Mouse (Mus musculus): ENCODE measurements around the gene Ndufb7. TPM values are rescaled to one million over a fixed set of nuclear protein-coding genes. Genes with fewer than 3 reads are reported as not detected.
A peak's percentile ranks its signal among the peaks of the same experiment; 100 is the strongest.

Ndufb7 gene
- polyA plus RNA-seq, 1 experiment from 2014 or later = 325 TPM

DNA sequence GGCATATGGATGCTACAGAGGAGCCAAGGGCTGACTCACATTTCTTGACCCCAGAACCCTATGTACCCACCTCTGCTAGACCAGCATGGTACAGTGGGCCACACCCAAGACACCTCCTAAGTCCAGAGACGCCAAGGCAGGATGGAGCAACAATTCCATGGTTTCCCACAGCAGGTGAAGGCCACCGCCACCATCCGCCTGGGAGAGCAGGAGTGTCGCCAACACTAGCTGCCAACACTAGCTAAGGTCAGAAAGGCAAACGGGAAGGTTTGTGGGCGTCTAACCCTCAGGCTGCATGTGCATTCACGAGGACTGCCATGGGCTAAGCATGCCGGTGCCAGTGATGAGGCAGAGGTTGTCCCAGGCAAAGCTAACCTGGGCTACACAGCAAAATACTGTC lies 15.8 kb downstream of the Ndufb7 start:
- no peaks in the 10 kb centered on the region for H3K36me3 ChIP-seq (ENCODE audit: control insufficient read depth, insufficient read depth)
- WGBS = 89% methylated on average over 8 of the region's 8 CpGs
- no peaks in the 10 kb centered on the region for H3K9me3 ChIP-seq (ENCODE audit: control insufficient read depth, low read length)
- no peaks in the 10 kb centered on the region for H3K27me3 ChIP-seq (replicated peaks; ENCODE audit: control insufficient read depth, insufficient read depth, low read length)
- H3K4me3 ChIP-seq (replicated peaks; ENCODE audit: low read length) = no peak overlapping the region
- H3K4me1 ChIP-seq (replicated peaks; ENCODE audit: control insufficient read depth, insufficient read depth, low read length) = peaks cover 9% of the 10 kb centered on the region
- H3K27ac ChIP-seq (ENCODE audit: low read length) = no peak overlapping the region
- H3K9ac ChIP-seq (replicated peaks; ENCODE audit: low read depth, low read length) = no peak overlapping the region
- no peak for ATAC-seq
- no peak overlapping the region for H3K4me2 ChIP-seq (ENCODE audit: low read length)

DNA sequence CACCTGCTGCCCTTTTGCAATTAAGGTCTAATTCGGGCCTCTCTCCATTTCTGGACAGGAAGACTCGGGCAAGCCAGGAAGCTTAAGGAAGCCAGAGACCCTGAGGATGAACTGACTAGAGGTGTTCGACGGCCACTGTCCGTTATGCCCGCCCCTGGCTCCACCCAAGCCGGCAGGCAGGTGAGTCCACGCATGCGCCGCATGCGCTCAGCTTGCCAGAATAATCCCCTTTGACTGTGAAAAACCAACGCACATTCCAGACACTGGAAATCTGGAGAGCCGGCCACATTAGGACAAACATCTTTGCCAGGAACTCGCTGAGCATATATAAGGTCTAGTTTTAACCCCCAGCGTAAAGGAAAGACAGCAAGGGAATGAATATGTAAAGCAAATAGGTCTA lies 16.8 kb downstream of the Ndufb7 start:
- WGBS = 87% methylated on average over 15 of the region's 15 CpGs
- no peak overlapping the region for H3K9ac ChIP-seq (replicated peaks; ENCODE audit: low read depth, low read length)

GRCm38 (mm10) chr8:83584771-83585170 lies 18.3 kb downstream of the Ndufb7 start:
- no peaks in the 10 kb centered on the region for H3K27me3 ChIP-seq (replicated peaks; ENCODE audit: control insufficient read depth, insufficient read depth, low read length)
- WGBS = 94% methylated on average over 1 of the region's 1 CpGs
- H3K4me2 ChIP-seq (ENCODE audit: low read length) = no peak overlapping the region
- no peak overlapping the region for H3K27ac ChIP-seq (ENCODE audit: low read length)
- ATAC-seq = no peak
- H3K4me1 ChIP-seq (replicated peaks; ENCODE audit: control insufficient read depth, insufficient read depth, low read length) = peaks cover 18% of the 10 kb centered on the region
- H3K4me3 ChIP-seq (replicated peaks; ENCODE audit: low read length) = no peak overlapping the region
- H3K9ac ChIP-seq (replicated peaks; ENCODE audit: low read depth, low read length) = no peak overlapping the region
- H3K36me3 ChIP-seq (ENCODE audit: control insufficient read depth, insufficient read depth) = no peaks in the 10 kb centered on the region
- no peaks in the 10 kb centered on the region for H3K9me3 ChIP-seq (ENCODE audit: control insufficient read depth, low read length)

More for the DNA sequence above, 16.8 kb downstream of the Ndufb7 start:
- H3K27me3 ChIP-seq (replicated peaks; ENCODE audit: control insufficient read depth, insufficient read depth, low read length) = no peaks in the 10 kb centered on the region
- no peak overlapping the region for H3K4me2 ChIP-seq (ENCODE audit: low read length)
- H3K36me3 ChIP-seq (ENCODE audit: control insufficient read depth, insufficient read depth) = no peaks in the 10 kb centered on the region
- no peak overlapping the region for H3K27ac ChIP-seq (ENCODE audit: low read length)
- no peak for ATAC-seq
- H3K9me3 ChIP-seq (ENCODE audit: control insufficient read depth, low read length) = no peaks in the 10 kb centered on the region
- H3K4me3 ChIP-seq (replicated peaks; ENCODE audit: low read length) = no peak overlapping the region
- H3K4me1 ChIP-seq (replicated peaks; ENCODE audit: control insufficient read depth, insufficient read depth, low read length) = peaks cover 6% of the 10 kb centered on the region

- ATAC-seq = no peak
- Histone ChIP-seq H3K4me2 (ENCODE audit: low read length) (no peak overlapping the region), H3K4me1 (replicated peaks; ENCODE audit: control insufficient read depth, insufficient read depth, low read length) (peaks cover 22% of the 10 kb centered on the region), H3K27me3 (replicated peaks; ENCODE audit: control insufficient read depth, insufficient read depth, low read length) (no peaks in the 10 kb centered on the region), H3K4me3 (replicated peaks; ENCODE audit: low read length) (no peak overlapping the region), H3K36me3 (ENCODE audit: control insufficient read depth, insufficient read depth) (no peaks in the 10 kb centered on the region), H3K27ac (ENCODE audit: low read length) (no peak overlapping the region), H3K9ac (replicated peaks; ENCODE audit: low read depth, low read length) (no peak overlapping the region), H3K9me3 (ENCODE audit: control insufficient read depth, low read length) (no peaks in the 10 kb centered on the region)
- 69% methylated on average over 3 of the region's 3 CpGs for WGBS
Observed at GRCm38 (mm10) chr8:83585333-83585732, 18.9 kb downstream of the Ndufb7 start.

GRCm38 (mm10) chr8:83587644-83588043 lies 21.2 kb downstream of the Ndufb7 start:
- no peak overlapping the region for H3K9ac ChIP-seq (replicated peaks; ENCODE audit: low read depth, low read length)
- WGBS = 89% methylated on average over 6 of the region's 6 CpGs
- ATAC-seq = no peak
- no peak overlapping the region for H3K4me3 ChIP-seq (replicated peaks; ENCODE audit: low read length)
- no peaks in the 10 kb centered on the region for H3K9me3 ChIP-seq (ENCODE audit: control insufficient read depth, low read length)
- H3K4me1 ChIP-seq (replicated peaks; ENCODE audit: control insufficient read depth, insufficient read depth, low read length) = peaks cover 39% of the 10 kb centered on the region
- no peaks in the 10 kb centered on the region for H3K27me3 ChIP-seq (replicated peaks; ENCODE audit: control insufficient read depth, insufficient read depth, low read length)
- no peak overlapping the region for H3K27ac ChIP-seq (ENCODE audit: low read length)
- no peak overlapping the region for H3K4me2 ChIP-seq (ENCODE audit: low read length)
- no peaks in the 10 kb centered on the region for H3K36me3 ChIP-seq (ENCODE audit: control insufficient read depth, insufficient read depth)

DNA sequence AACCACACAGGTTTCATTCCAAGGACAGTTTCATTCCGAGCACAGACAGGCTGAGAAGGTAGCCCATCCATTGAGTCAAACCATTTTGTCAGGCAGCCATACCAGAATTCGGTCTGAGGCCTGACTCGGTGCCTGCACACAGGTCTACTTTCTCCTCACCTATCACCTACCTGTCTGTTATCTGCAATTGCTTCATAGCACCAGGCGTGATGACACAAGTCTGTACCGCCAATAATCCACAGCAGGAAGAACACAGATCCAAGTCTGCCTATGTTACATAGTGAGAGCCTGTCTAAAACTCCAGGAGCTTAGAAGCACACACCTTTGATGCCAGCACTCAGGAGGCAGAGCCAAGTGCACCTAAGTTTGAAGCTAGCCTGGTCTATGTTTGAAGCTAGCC lies 22.4 kb downstream of the Ndufb7 start:
- no peak overlapping the region for H3K27ac ChIP-seq (ENCODE audit: low read length)
- H3K4me2 ChIP-seq (ENCODE audit: low read length) = no peak overlapping the region
- no peak overlapping the region for H3K9ac ChIP-seq (replicated peaks; ENCODE audit: low read depth, low read length)
- H3K4me1 ChIP-seq (replicated peaks; ENCODE audit: control insufficient read depth, insufficient read depth, low read length) = peaks cover 48% of the 10 kb centered on the region
- 92% methylated on average over 5 of the region's 5 CpGs for WGBS
- no peaks in the 10 kb centered on the region for H3K9me3 ChIP-seq (ENCODE audit: control insufficient read depth, low read length)
- ATAC-seq = no peak
- no peaks in the 10 kb centered on the region for H3K27me3 ChIP-seq (replicated peaks; ENCODE audit: control insufficient read depth, insufficient read depth, low read length)
- no peaks in the 10 kb centered on the region for H3K36me3 ChIP-seq (ENCODE audit: control insufficient read depth, insufficient read depth)
- H3K4me3 ChIP-seq (replicated peaks; ENCODE audit: low read length) = no peak overlapping the region

DNA sequence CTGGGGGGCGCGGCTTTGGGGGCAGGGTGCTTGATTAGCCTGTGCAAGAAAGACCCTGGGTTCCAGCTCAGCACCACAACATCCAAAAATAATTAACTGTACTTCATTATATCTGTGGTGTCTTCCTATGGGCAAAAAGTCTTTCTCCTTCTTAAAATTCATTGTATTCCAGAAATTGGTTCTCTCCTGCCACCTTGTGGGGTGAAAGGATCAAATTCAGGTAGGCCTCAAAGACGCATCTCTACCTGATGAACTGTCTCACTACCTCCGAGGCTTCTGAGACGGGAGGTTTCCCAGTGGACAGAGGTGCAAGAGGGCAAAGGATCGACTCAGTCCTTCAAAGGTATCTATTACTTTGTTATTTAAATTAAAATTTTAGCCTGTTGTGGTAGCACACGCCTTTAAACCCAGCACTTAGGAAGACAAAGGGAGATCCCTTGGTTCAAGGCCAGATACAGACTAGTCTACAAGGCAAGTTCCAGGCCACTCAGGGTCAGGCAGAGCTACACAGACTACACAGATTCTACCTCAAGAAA lies 24.1 kb downstream of the Ndufb7 start:
- Histone ChIP-seq H3K9ac (replicated peaks; ENCODE audit: low read depth, low read length) (no peak overlapping the region), H3K27ac (ENCODE audit: low read length) (no peak overlapping the region), H3K27me3 (replicated peaks; ENCODE audit: control insufficient read depth, insufficient read depth, low read length) (no peaks in the 10 kb centered on the region), H3K4me3 (replicated peaks; ENCODE audit: low read length) (no peak overlapping the region), H3K36me3 (ENCODE audit: control insufficient read depth, insufficient read depth) (no peaks in the 10 kb centered on the region), H3K9me3 (ENCODE audit: control insufficient read depth, low read length) (no peaks in the 10 kb centered on the region), H3K4me1 (replicated peaks; ENCODE audit: control insufficient read depth, insufficient read depth, low read length) (peaks cover 48% of the 10 kb centered on the region), H3K4me2 (ENCODE audit: low read length) (no peak overlapping the region)
- WGBS = 83% methylated on average over 7 of the region's 7 CpGs
- ATAC-seq = no peak

GRCm38 (mm10) chr8:83592682-83593081 lies 26.2 kb downstream of the Ndufb7 start:
- Histone ChIP-seq H3K9ac (replicated peaks; ENCODE audit: low read depth, low read length) (peak overlapping the region; percentile 85), H3K27me3 (replicated peaks; ENCODE audit: control insufficient read depth, insufficient read depth, low read length) (no peaks in the 10 kb centered on the region), H3K27ac (ENCODE audit: low read length) (no peak overlapping the region), H3K36me3 (ENCODE audit: control insufficient read depth, insufficient read depth) (no peaks in the 10 kb centered on the region), H3K4me3 (replicated peaks; ENCODE audit: low read length) (peak overlapping the region; percentile 70), H3K4me2 (ENCODE audit: low read length) (peak overlapping the region; percentile 62), H3K9me3 (ENCODE audit: control insufficient read depth, low read length) (no peaks in the 10 kb centered on the region), H3K4me1 (replicated peaks; ENCODE audit: control insufficient read depth, insufficient read depth, low read length) (peaks cover 48% of the 10 kb centered on the region)
- ATAC-seq = no peak
- 48% methylated on average over 3 of the region's 3 CpGs for WGBS

DNA sequence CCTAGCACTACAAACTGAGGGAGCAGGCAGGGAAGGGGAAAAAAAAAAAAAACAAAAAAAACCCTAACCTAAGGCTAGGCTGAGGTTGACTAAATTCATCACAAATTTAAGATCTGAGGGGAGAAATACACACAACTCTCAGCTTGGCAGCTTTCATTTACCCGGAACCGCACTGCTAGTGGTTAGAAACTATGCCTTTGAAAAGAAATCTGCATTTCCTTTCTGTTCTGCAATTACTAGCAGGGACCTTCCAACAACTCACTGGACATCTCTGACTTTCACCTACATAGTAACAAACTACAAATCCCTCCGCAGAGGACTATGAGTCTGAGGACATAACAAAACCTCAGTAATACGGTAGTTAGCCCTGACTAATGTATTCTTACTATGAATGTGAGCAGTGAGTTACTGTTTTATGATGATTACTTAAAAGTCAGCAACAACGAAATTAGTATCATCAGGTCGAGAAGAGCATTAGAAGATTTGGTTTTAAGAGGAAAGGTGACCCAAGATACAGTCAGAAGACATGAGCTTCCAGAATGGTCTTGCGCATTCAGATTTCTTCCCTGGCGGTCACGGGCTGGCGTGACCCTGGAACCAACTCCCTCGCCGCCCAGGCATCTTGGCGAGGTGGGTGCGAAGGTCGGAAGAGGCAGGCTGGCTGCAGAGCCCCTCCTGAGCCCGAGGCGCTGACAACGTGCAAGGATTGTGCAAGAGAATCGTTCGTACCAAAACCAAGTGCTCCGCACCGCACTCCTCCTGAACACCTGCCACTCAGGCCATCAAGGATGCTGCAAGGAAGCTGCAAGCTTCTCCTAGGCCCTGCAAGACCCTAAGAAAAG lies 27.1 kb downstream of the Ndufb7 start:
- no peaks in the 10 kb centered on the region for H3K9me3 ChIP-seq (ENCODE audit: control insufficient read depth, low read length)
- no peaks in the 10 kb centered on the region for H3K27me3 ChIP-seq (replicated peaks; ENCODE audit: control insufficient read depth, insufficient read depth, low read length)
- no peaks in the 10 kb centered on the region for H3K36me3 ChIP-seq (ENCODE audit: control insufficient read depth, insufficient read depth)
- no peak for ATAC-seq
- H3K27ac ChIP-seq (ENCODE audit: low read length) = peak overlapping the region; percentile 92
- H3K4me3 ChIP-seq (replicated peaks; ENCODE audit: low read length) = peak overlapping the region; percentile 70
- peak overlapping the region; percentile 62 for H3K4me2 ChIP-seq (ENCODE audit: low read length)
- H3K4me1 ChIP-seq (replicated peaks; ENCODE audit: control insufficient read depth, insufficient read depth, low read length) = peaks cover 44% of the 10 kb centered on the region
- H3K9ac ChIP-seq (replicated peaks; ENCODE audit: low read depth, low read length) = peak overlapping the region; percentile 85
- 3% methylated on average over 22 of the region's 22 CpGs for WGBS
